ENCODE assay signal across 19 mouse cellular contexts in genomic region chr12:25335930-25336329, GRCm38 (mm10).
DNase-seq lines count a peak whose midpoint lies in the region; ATAC-seq lines count a peak whose summit lies in the region.
"Had no signal": no experiment of that assay in that cellular context is flagged by ENCODE, and none has a peak within 500 bp of the region (broad histone marks: within the 10 kb centered on the region; RNA-seq: fewer than 3 reads in every experiment).

No protein-coding gene starts in this region.

- no peak for ATAC-seq in embryonic facial prominence, embryonic 13.5 days (ENCODE audit: insufficient number of reproducible peaks, insufficient read depth, low FRiP score, low TSS enrichment, low read depth)
- no peak for ATAC-seq in hindbrain, embryonic 14.5 days (ENCODE audit: low FRiP score)
- no peak for ATAC-seq in frontal cortex, adult (ENCODE audit: low TSS enrichment)
- ATAC-seq: forebrain, embryonic 14.5 days had no signal

- no peaks in the 10 kb centered on the region for H3K9me3 ChIP-seq in embryonic facial prominence, embryonic 13.5 days
- no peaks in the 10 kb centered on the region for H3K9me3 ChIP-seq in hindbrain, embryonic 14.5 days (ENCODE audit: control insufficient read depth, low read length)
- H3K9me3 ChIP-seq: limb, embryonic 15.5 days had no signal

- H3K9ac ChIP-seq in embryonic facial prominence, embryonic 13.5 days: no peak overlapping the region
- no peak overlapping the region for H3K9ac ChIP-seq in hindbrain, embryonic 14.5 days
- H3K9ac ChIP-seq: limb, embryonic 15.5 days had no signal

- 26% methylated on average over 2 of the region's 2 CpGs for WGBS in embryonic facial prominence, embryonic 13.5 days
- 64% methylated on average over 2 of the region's 2 CpGs for WGBS in hindbrain, embryonic 14.5 days

- H3K27ac ChIP-seq in embryonic facial prominence, embryonic 13.5 days: peak overlapping the region; percentile 72
- no peak overlapping the region for H3K27ac ChIP-seq in hindbrain, embryonic 14.5 days
- H3K27ac ChIP-seq: limb, embryonic 15.5 days had no signal

- H3K4me3 ChIP-seq in embryonic facial prominence, embryonic 13.5 days: no peak overlapping the region
- no peak overlapping the region for H3K4me3 ChIP-seq in hindbrain, embryonic 14.5 days (replicated peaks; ENCODE audit: low read length)
- H3K4me3 ChIP-seq: limb, embryonic 15.5 days had no signal

- H3K4me1 ChIP-seq in embryonic facial prominence, embryonic 13.5 days: peaks cover 15% of the 10 kb centered on the region
- peaks cover 7% of the 10 kb centered on the region; the same call in 1 of the 2 replicates for H3K4me1 ChIP-seq in hindbrain, embryonic 14.5 days (replicated peaks; ENCODE audit: control insufficient read depth, insufficient read depth, low read length)
- H3K4me1 ChIP-seq: limb, embryonic 15.5 days had no signal

- H3K4me2 ChIP-seq in embryonic facial prominence, embryonic 13.5 days: no peak overlapping the region
- no peak overlapping the region for H3K4me2 ChIP-seq in hindbrain, embryonic 14.5 days (replicated peaks)
- H3K4me2 ChIP-seq: limb, embryonic 15.5 days had no signal

- DNase-seq in 3T3-L1 (ENCODE audit: low read depth, low spot score): peak; percentile 33
- peak; percentile 41 for DNase-seq in ES-CJ7 (ENCODE audit: low read depth, low spot score)
- peak; percentile 32 for DNase-seq in embryo, embryonic 10 days (ENCODE audit: low spot score)
- DNase-seq in hindbrain, embryonic 14.5 days (ENCODE audit: low spot score): no peak
- no peak for DNase-seq in neural tube, embryonic 10.5 days (ENCODE audit: extremely low spot score, low spot score)
- DNase-seq: adrenal gland, adult 2 months; cerebellum, adult 2 months; cerebellum, postnatal 36 days; gastrocnemius, postnatal 36 days; kidney, adult 9 months; kidney, postnatal 25 days; lung, postnatal 10 days; retina, postnatal 1 day; thymus, postnatal 36 days had no signal

- no peaks in the 10 kb centered on the region for H3K36me3 ChIP-seq in embryonic facial prominence, embryonic 13.5 days
- no peaks in the 10 kb centered on the region for H3K36me3 ChIP-seq in hindbrain, embryonic 14.5 days (replicated peaks; ENCODE audit: control insufficient read depth, insufficient read depth)
- H3K36me3 ChIP-seq: G1E; limb, embryonic 15.5 days had no signal

- H3K27me3 ChIP-seq in embryonic facial prominence, embryonic 13.5 days: no peaks in the 10 kb centered on the region
- no peaks in the 10 kb centered on the region for H3K27me3 ChIP-seq in hindbrain, embryonic 14.5 days (ENCODE audit: control insufficient read depth, insufficient read depth, low read length)
- H3K27me3 ChIP-seq: limb, embryonic 15.5 days had no signal

Comparison
In these comparisons a context has a peak if more than half of its experiments do, and no peak if none do; other contexts are left out.
1. DNase-seq: peak in 3T3-L1 (single experiment), ES-CJ7 (single experiment) and embryo, embryonic 10 days (single experiment); none in hindbrain, embryonic 14.5 days (single experiment) and neural tube, embryonic 10.5 days (single experiment).